Mouse (Mus musculus) monocyte, adult 5-6 weeks (primary cell): ENCODE results near the gene A530084C06Rik. TPM values are rescaled to one million over a fixed set of nuclear protein-coding genes. Genes with fewer than 3 reads are reported as not detected.

ENCODE experiments used
- ATAC-seq: fragments of 153-309, 156-312 bp; replicated peaks from 2 replicates; pipeline ENCODE4 v1.8.0; 2017; ENCODE audit warnings: mild to moderate bottlenecking; ENCODE audit not compliant: low TSS enrichment, insufficient number of reproducible peaks, severe bottlenecking, poor library complexity, low FRiP score
- total RNA-seq: library from RNA; stranded (forward); fragments of 200-1000, 200-491, 200-594 nt; gene quantifications from 3 replicates; pipeline ENCODE4 v1.2.3, GENCODE M21; 2017

The A530084C06Rik gene
- 0.29 to 0.53 TPM in 2 of 3 replicates, not detected in the other for total RNA-seq

DNA sequence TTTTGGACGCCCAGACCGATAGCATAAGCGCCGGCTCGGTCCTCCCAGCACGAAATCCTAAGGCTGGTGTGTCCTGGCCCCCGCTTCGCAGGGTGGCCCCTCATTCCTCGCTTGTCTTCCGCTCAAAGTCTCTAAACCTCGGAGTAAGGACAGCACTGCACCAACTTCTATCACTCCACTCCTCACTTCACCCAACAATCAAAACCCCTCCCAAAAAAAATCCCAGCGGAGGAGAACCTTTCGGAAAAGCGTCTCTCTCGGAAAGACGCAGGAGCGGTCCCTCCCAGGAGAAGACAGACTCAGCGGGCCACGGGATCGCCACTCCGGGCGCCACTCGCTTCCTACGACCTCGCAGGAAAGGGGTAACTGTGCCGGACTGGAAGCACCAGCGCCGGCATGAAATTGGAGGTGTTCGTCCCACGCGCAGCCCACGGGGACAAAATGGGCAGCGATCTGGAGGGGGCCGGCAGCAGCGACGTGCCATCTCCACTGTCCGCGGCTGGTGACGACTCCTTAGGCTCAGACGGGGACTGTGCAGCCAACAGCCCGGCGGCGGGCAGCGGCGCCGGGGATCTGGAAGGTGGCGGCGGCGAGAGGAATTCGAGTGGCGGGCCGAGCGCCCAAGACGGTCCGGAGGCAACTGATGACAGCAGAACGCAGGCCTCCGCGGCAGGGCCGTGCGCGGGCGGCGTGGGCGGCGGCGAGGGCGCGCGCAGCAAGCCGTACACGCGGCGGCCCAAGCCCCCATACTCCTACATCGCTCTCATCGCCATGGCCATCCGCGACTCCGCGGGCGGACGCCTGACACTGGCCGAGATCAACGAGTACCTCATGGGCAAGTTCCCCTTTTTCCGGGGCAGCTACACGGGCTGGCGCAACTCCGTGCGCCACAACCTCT lies at the start of gene A530084C06Rik:
Gene A530084C06Rik (minus strand): TSS at position 813 of the 898 bp plus-strand sequence.
- peak; percentile 78 for ATAC-seq

DNA sequence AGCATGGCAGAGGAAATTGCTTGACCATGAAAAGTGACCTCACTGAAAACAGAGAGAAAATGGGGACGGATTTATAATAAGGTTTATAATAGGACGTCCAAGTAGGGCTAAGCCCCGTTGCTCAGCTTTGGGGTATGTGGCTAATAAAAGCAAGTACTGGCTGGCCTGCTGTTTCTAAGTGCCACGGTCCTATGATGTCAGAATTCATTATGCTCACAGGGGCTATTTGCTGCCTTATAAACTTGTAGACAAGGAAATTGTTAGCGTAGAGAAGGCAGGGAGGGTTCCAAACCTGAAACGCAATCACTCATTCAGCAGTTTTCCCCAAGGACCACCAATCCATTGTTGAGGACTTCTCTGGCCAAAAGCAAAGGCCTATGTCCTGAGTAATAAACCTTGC lies 44.8 kb upstream of the A530084C06Rik start:
- no peak for ATAC-seq

GRCm38 (mm10) chr13:31599576-31599975 lies 40.4 kb upstream of the A530084C06Rik start:
- ATAC-seq: no peak

GRCm38 (mm10) chr13:31587341-31587740 lies 28.2 kb upstream of the A530084C06Rik start:
- ATAC-seq: no peak

DNA sequence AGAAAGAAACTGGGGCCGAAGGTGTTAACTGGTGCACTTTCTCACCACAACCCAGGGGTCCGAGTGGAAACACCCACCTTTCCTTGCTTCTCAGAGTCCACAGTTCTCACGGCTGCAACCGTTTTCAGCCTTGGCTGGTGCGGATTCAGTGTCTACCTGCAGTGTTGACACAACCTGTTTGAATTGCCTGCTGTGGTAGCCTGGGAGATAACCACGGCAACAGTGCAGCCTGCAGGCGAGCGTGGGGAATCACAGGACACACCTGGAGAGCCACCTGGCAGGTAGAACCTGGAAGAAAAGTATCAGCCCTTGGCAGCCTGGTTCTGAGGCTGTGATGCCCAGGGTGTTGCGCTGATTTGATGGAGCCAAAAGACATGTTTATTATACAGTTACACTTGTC lies 20.7 kb upstream of the A530084C06Rik start:
- no peak for ATAC-seq

- ATAC-seq: no peak
These were observed 19.3 kb upstream of the A530084C06Rik start for GRCm38 (mm10) chr13:31578389-31578788.

- ATAC-seq: no peak
These were observed 18.4 kb upstream of the A530084C06Rik start for GRCm38 (mm10) chr13:31577576-31577975.

DNA sequence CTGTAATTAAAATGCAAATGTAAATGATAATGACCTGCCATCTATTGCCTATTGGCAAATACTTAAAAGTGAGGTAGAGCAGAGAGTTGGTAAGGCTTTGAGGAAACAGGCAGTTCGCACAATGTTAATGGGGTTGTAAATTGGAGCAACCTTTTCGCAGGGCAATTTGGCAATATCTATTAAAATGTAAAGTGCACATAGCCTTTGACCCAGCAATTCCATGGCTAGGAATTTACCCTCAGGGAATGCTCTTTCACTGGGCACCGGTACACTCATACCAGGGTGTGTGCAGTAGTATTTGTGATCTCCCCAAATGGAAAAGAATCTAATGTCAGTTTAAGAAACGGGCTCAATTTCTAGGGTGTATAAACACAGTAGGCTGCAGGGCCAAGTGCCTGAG lies 17.6 kb upstream of the A530084C06Rik start:
- no peak for ATAC-seq

DNA sequence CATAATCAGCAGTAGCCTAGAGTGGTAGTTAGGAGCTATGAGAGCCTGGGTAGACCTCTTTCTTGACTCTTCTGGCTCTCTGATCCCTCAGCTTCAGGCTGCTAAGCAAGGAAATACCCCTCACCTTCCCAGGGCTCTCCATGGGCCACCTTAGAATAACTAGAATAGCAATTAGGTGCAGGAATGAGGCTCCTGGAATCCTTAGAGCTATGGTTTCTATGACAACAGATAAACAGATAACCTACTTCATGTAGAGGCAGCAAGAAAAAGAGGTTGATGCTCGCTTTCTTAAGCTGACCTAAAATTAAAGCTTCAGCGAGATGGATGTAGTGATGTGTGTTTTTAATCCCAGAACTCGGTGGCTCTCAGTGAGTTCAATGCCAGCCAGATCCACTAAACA lies 15.5 kb upstream of the A530084C06Rik start:
- ATAC-seq: no peak

- ATAC-seq: no peak
These were observed 13.8 kb upstream of the A530084C06Rik start for GRCm38 (mm10) chr13:31572806-31573508.

DNA sequence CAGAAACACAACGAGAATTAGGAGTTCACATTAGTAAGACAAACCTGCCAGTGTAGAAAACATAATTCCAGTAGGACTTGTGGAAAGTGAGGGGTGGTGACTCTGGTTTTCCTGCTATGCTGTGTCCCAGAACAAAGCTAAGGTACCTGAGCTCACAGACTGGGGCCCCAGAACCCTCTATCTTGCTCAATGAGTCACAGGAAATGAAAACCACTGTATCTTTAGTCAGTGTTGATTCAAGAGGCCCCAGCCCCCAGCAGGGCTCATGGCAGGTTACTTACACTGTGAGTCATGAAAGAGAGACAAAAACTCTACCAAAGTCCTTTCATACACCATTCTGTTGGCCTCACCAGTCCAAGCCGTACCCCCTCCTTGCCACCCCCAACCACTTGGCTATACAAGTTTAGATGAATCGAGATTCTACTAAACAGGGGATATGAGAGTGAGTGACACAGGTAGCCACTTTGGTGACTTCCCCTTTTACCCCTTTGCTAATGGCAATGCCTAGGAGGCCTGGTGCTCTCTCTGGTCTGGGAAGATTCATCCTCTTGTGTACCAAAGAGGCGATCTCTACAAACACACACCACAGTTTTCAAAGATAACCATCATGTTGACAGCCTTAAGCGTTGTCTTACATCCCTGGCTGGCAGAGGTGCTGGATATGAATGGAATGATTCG lies 8.6 kb upstream of the A530084C06Rik start:
- no peak for ATAC-seq

GRCm38 (mm10) chr13:31567099-31567498 lies 8.0 kb upstream of the A530084C06Rik start:
- no peak for ATAC-seq

DNA sequence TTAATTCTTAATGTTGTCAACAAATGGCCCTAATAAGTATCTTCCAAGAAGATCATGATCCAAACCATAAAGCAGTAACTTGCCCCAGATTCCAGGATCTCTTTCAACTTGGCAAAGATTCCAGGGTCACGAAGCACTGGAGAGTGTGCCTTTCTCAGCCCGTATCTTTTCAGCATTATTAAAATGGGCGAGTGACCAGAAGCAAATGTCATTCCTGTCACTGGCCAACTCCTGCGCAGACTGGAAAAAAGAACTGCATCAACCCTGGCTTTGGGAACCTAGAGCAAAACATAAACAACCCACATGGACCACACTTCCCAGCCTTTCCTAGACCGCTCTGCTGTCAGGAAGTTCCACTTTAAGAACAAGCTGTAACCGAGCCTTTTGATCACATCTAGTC lies 5.3 kb upstream of the A530084C06Rik start:
- no peak for ATAC-seq

DNA sequence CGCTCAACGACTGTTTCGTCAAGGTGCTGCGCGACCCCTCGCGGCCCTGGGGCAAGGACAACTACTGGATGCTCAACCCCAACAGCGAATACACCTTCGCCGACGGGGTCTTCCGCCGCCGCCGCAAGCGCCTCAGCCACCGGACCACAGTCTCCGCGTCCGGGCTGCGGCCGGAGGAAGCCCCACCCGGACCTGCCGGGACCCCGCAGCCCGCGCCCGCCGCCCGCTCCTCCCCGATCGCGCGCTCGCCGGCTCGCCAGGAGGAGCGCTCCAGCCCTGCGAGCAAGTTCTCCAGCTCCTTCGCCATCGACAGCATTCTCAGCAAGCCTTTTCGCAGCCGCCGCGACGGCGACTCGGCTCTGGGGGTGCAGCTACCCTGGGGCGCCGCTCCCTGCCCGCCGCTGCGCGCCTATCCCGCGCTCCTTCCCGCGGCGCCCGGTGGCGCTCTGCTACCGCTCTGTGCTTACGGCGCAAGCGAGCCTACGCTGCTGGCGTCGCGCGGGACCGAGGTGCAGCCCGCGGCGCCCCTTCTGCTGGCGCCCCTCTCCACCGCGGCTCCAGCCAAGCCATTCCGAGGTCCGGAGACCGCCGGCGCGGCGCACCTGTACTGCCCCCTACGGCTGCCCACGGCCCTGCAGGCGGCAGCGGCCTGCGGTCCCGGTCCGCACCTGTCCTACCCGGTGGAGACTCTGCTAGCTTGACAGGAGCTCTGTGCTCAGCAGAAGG lies 449 bp upstream of the A530084C06Rik start:
- no peak for ATAC-seq

DNA sequence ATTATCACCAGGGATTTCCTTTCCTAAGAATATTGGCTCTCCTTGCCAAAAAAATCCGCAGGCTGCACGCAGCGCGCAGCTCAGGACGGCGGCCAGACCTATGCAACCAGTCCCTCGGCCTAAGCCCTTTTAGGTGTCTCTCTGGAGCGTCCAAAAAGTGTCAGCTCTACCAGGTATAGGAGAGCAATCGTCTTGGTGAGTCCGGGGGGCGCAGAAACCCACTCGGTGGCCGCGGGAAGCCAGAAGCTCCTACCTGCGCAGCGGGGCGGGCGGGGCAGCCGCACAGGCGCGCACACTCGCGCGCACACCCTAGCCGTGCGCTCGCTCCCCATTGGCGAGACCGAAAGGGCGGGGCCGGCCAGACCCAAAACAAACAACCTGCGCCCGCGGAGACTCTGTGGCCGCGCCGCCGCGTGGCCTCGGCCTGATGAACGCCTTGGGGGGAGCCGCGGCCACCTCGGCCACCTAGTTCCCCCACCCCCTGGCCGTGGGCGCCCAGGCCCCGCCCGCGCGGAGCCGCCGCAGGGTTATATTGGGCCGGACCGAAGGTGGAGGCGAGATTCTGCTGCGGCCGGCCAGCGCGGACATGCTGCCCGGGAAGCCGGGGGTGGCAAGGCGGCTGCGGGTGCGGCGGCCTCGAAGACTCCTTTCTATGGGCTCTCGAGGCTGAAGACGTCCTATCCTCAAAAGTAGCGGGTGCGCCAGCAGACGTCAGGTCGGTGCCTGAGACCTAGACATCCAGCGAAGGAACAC lies 1.2 kb downstream of the A530084C06Rik start:
- ATAC-seq: no peak

DNA sequence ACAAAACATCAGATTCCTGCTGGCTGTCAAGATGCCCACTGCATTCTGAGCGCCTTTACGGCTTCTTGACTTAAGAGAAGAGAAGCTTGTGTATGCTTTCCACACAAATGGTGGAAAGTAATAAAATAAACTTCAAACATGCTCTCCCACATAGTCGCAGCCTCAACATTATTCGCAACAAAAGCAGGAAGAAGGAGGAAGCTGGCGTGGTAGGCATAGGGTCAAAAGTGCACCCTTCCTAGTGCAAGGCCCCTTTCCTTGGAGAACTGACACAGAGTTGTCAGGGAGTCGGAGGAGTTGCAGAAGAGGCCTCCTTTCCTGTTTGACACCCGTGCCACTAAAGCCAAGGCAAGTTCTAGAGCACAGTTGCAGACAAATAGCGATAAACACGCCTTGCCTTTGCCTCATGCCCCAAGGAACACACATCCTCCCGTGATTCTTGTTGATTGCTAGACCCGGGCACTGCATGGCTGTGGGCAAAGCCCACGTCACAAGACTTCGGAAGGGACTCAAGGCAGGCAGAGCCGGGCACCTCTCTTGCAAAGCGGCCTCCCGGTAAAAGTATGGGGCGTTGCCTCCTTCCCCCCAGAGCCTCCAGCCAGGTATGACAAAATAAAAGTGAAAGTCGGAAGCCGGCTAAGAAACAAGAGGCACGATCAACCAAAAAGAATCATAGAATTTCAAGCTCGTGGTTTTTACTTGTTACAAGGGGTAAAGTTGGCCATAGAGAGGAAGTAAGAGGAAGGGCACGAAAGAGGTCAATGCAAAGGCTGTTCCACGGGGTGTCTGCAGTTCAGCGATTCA lies 2.0 kb downstream of the A530084C06Rik start:
- no peak for ATAC-seq

DNA sequence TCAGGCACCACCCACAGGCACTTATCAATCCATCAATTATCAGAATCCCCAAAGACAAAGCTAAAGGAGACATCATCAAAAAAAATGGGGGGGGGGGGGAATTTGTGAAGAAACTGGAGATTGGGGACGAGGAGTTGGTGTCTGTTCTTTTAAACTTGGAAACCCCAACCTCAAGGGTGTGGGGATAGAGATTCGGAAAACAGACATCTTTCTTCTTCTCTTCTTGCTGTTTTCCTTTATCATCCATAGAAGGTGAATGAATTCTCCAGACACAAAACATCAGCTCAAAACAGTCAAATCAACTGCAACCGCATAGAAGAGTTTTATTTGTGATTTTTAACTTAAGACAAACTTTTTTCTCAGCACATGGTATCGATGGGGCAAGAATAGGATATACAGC lies 3.3 kb downstream of the A530084C06Rik start, which contains the start of gene Foxq1:
Gene Foxq1 (plus strand): TSS at position 301 of the 400 bp plus-strand sequence.
- ATAC-seq: no peak
